Mouse (Mus musculus) intestine, postnatal 0 days (tissue): ENCODE measurements at regions not wholly inside any gene's neighbourhood (a gene's known extent, or its start where the extent isn't known, plus 50 kb on each side); places are given as distances from the start of the nearest gene placed in this dataset.

Experiments
- ATAC-seq: fragments of 200-750 bp; cut with Nextera tagmentation; 2 replicates; pipeline ENCODE4 v1.8.0; 2017; ENCODE audit warnings: mild to moderate bottlenecking, moderate TSS enrichment, moderate library complexity
- H3K27ac ChIP-seq: fragments of 300-500 bp; sonication (generic); 2 replicates; pipeline ENCODE4 v1.5.1; 2014; ENCODE audit warnings: mild to moderate bottlenecking, low read depth, low read length, moderate library complexity
- H3K27me3 ChIP-seq: fragments of 300-500 bp; sonication (generic); replicated peaks from 2 replicates; pipeline ENCODE4 v1.6.1; 2014; ENCODE audit warnings: low read length, mixed read lengths; ENCODE audit not compliant: control insufficient read depth, insufficient read depth
- H3K36me3 ChIP-seq: fragments of 300-500 bp; sonication (generic); 2 replicates; pipeline ENCODE4 v1.6.1; 2014; ENCODE audit warnings: mild to moderate bottlenecking, moderate library complexity; ENCODE audit not compliant: control insufficient read depth, insufficient read depth
- H3K4me1 ChIP-seq: fragments of 300-500 bp; sonication (generic); replicated peaks from 2 replicates; pipeline ENCODE4 v1.6.1; 2014; ENCODE audit warnings: antibody characterized with exemption, low read length, mixed read lengths; ENCODE audit not compliant: control insufficient read depth, insufficient read depth
- H3K4me2 ChIP-seq: fragments of 300-500 bp; sonication (generic); replicated peaks from 2 replicates; pipeline ENCODE4 v1.6.1; 2014; ENCODE audit warnings: low read depth, mild to moderate bottlenecking, moderate library complexity
- H3K4me3 ChIP-seq: fragments of 300-500 bp; sonication (generic); 2 replicates; pipeline ENCODE4 v1.5.1; 2014; ENCODE audit warnings: low read depth, low read length
- H3K9ac ChIP-seq: fragments of 300-500 bp; sonication (generic); 2 replicates; pipeline ENCODE4 v1.6.1; 2014; ENCODE audit warnings: mild to moderate bottlenecking, low read depth, low read length
- H3K9me3 ChIP-seq: fragments of 300-500 bp; sonication (generic); 2 replicates; pipeline ENCODE4 v1.6.1; 2016; ENCODE audit warnings: mixed run types; ENCODE audit not compliant: control insufficient read depth
- CTCF ChIP-seq: sonication (generic); IDR thresholded peaks from 2 replicates; pipeline ENCODE4 v1.5.1; 2016; ENCODE audit warnings: low read depth, mild to moderate bottlenecking, control low read depth, antibody characterized with exemption, moderate library complexity
- WGBS: fragments of 180-500 bp; shearing (Covaris S2); extraction: QIAGEN DNeasy Blood & Tissue Kit; methylation state at CpG from one replicate; pipeline ENCODE4 v1.1.7; 2014; 5-methylcytosine and 5-hydroxymethylcytosine counted together

- no peak for TF ChIP-seq CTCF
- 0 out of 2 replicates have a peak, but pooled peaks have one; percentile 36 for ATAC-seq
- Histone ChIP-seq H3K4me2 (peak overlapping the region; percentile 24; the same call in 1 of the 2 replicates), H3K4me1 (no peaks in the 10 kb centered on the region), H3K9ac (no peak overlapping the region), H3K27me3 (no peaks in the 10 kb centered on the region), H3K27ac (no peak overlapping the region), H3K9me3 (no peaks in the 10 kb centered on the region), H3K4me3 (no peak overlapping the region), H3K36me3 (no peaks in the 10 kb centered on the region)
- 14% methylated on average over 16 of the region's 16 CpGs for WGBS
Observed at GRCm38 (mm10) chr5:44306769-44307557, 80.5 kb upstream of the Tapt1 start.

- Histone ChIP-seq H3K4me1 (no peaks in the 10 kb centered on the region), H3K9me3 (no peaks in the 10 kb centered on the region), H3K9ac (no peak overlapping the region), H3K36me3 (no peaks in the 10 kb centered on the region), H3K4me2 (no peak overlapping the region; the same call in 1 of the 2 replicates), H3K27ac (no peak overlapping the region), H3K27me3 (no peaks in the 10 kb centered on the region), H3K4me3 (no peak overlapping the region)
- peak; percentile 91 for TF ChIP-seq CTCF
- 26% methylated on average over 14 of the region's 14 CpGs for WGBS
- ATAC-seq: no peak
Observed at GRCm38 (mm10) chr5:44303886-44304855, 77.7 kb upstream of the Tapt1 start.

- H3K4me2 ChIP-seq: no peak overlapping the region
- H3K27me3 ChIP-seq: no peaks in the 10 kb centered on the region
- H3K9me3 ChIP-seq: no peaks in the 10 kb centered on the region
- no peak for ATAC-seq
- H3K4me1 ChIP-seq: no peaks in the 10 kb centered on the region
- WGBS: 10% methylated on average over 5 of the region's 5 CpGs
- TF ChIP-seq CTCF: peak; percentile 98
- no peaks in the 10 kb centered on the region for H3K36me3 ChIP-seq
- no peak overlapping the region for H3K4me3 ChIP-seq
- H3K27ac ChIP-seq: no peak overlapping the region
- no peak overlapping the region for H3K9ac ChIP-seq
Observed at GRCm38 (mm10) chr5:44284384-44284783, 58.0 kb upstream of the Tapt1 start.
